Mouse (Mus musculus): ENCODE measurements at regions not wholly inside any gene's neighbourhood (a gene's known extent, or its start where the extent isn't known, plus 50 kb on each side); places are given as distances from the start of the nearest gene placed in this dataset.

- Histone ChIP-seq H3K4me3 (no peak overlapping the region), H3K27ac (0 out of 2 replicates have a peak overlapping the region, but pooled peaks have one; percentile 37), H3K27me3 (ENCODE audit: low read depth, poor library complexity, severe bottlenecking) (no peaks in the 10 kb centered on the region), H3K36me3 (no peaks in the 10 kb centered on the region), H3K4me1 (peaks cover 69% of the 10 kb centered on the region), H3K9me3 (replicated peaks) (no peaks in the 10 kb centered on the region)
- no peak for DNase-seq (ENCODE audit: low spot score)
- whole genome bisulfite sequencing, result 85% methylated on average over 7 of the region's 7 CpGs
These were observed 110.1 kb downstream of the Tomm20 start for GRCm38 (mm10) chr8:126835554-126835953.

- Histone ChIP-seq H3K4me1 (peaks cover 66% of the 10 kb centered on the region), H3K36me3 (no peaks in the 10 kb centered on the region), H3K27ac (peak overlapping the region; percentile 78), H3K9me3 (replicated peaks) (no peaks in the 10 kb centered on the region), H3K4me3 (no peak overlapping the region), H3K27me3 (ENCODE audit: low read depth, poor library complexity, severe bottlenecking) (no peaks in the 10 kb centered on the region)
- no peak for DNase-seq (ENCODE audit: low spot score)
- whole genome bisulfite sequencing, result 60% methylated on average over 19 of the region's 19 CpGs
These were observed 111.9 kb downstream of the Tomm20 start for GRCm38 (mm10) chr8:126833471-126834453.

GRCm38 (mm10) chr8:126833006-126833405 is 112.6 kb downstream of the Tomm20 start:
- Histone ChIP-seq H3K4me1 (peaks cover 62% of the 10 kb centered on the region), H3K27me3 (ENCODE audit: low read depth, poor library complexity, severe bottlenecking) (no peaks in the 10 kb centered on the region), H3K27ac (peak overlapping the region; percentile 78), H3K9me3 (replicated peaks) (no peaks in the 10 kb centered on the region), H3K36me3 (no peaks in the 10 kb centered on the region), H3K4me3 (no peak overlapping the region)
- DNase-seq (ENCODE audit: low spot score), result no peak
- WGBS, result 65% methylated on average over 5 of the region's 5 CpGs

- DNase-seq (ENCODE audit: low spot score), result no peak
- WGBS, result 75% methylated on average over 12 of the region's 12 CpGs
- no peaks in the 10 kb centered on the region for H3K36me3 ChIP-seq
- peak overlapping the region; percentile 78 for H3K27ac ChIP-seq
- no peak overlapping the region for H3K4me3 ChIP-seq
- peaks cover 62% of the 10 kb centered on the region for H3K4me1 ChIP-seq
- no peaks in the 10 kb centered on the region for H3K9me3 ChIP-seq (replicated peaks)
- H3K27me3 ChIP-seq (ENCODE audit: low read depth, poor library complexity, severe bottlenecking), result no peaks in the 10 kb centered on the region
These were observed 113.3 kb downstream of the Tomm20 start for GRCm38 (mm10) chr8:126832163-126832978.

GRCm38 (mm10) chr8:126831312-126832162 is 114.1 kb downstream of the Tomm20 start:
- Histone ChIP-seq H3K27ac (peak overlapping the region; percentile 78; the same call in 1 of the 2 replicates), H3K9me3 (replicated peaks) (no peaks in the 10 kb centered on the region), H3K27me3 (ENCODE audit: low read depth, poor library complexity, severe bottlenecking) (no peaks in the 10 kb centered on the region), H3K4me3 (no peak overlapping the region), H3K4me1 (peaks cover 67% of the 10 kb centered on the region), H3K36me3 (no peaks in the 10 kb centered on the region)
- no peak for DNase-seq (ENCODE audit: low spot score)
- 90% methylated on average over 16 of the region's 16 CpGs for WGBS

- Histone ChIP-seq H3K4me1 (peaks cover 70% of the 10 kb centered on the region), H3K36me3 (no peaks in the 10 kb centered on the region), H3K4me3 (no peak overlapping the region), H3K27ac (peak overlapping the region; percentile 62; the same call in 1 of the 2 replicates), H3K9me3 (replicated peaks) (no peaks in the 10 kb centered on the region), H3K27me3 (ENCODE audit: low read depth, poor library complexity, severe bottlenecking) (no peaks in the 10 kb centered on the region)
- WGBS, result 82% methylated on average over 5 of the region's 5 CpGs
- DNase-seq (ENCODE audit: low spot score), result no peak
These were observed 115.5 kb downstream of the Tomm20 start for GRCm38 (mm10) chr8:126830242-126830530.

- Histone ChIP-seq H3K4me1 (peaks cover 75% of the 10 kb centered on the region), H3K9me3 (replicated peaks) (no peaks in the 10 kb centered on the region), H3K4me3 (no peak overlapping the region), H3K27me3 (ENCODE audit: low read depth, poor library complexity, severe bottlenecking) (no peaks in the 10 kb centered on the region), H3K27ac (peak overlapping the region; percentile 62; the same call in 1 of the 2 replicates), H3K36me3 (no peaks in the 10 kb centered on the region)
- no peak for DNase-seq (ENCODE audit: low spot score)
- WGBS, result 88% methylated on average over 17 of the region's 17 CpGs
These were observed 116.0 kb downstream of the Tomm20 start for GRCm38 (mm10) chr8:126829376-126830241.

- 73% methylated on average over 6 of the region's 6 CpGs for WGBS
These were observed 117.8 kb downstream of the Tomm20 start for GRCm38 (mm10) chr8:126827681-126828383.

GRCm38 (mm10) chr8:126826328-126827285 is 119.0 kb downstream of the Tomm20 start:
- H3K4me3 ChIP-seq, result peak overlapping the region; percentile 23; the same call in 1 of the 2 replicates
- no peaks in the 10 kb centered on the region for H3K9me3 ChIP-seq (replicated peaks)
- DNase-seq (ENCODE audit: low spot score), result peak; percentile 91
- H3K27ac ChIP-seq, result peak overlapping the region; percentile 97
- H3K36me3 ChIP-seq, result no peaks in the 10 kb centered on the region
- no peaks in the 10 kb centered on the region for H3K27me3 ChIP-seq (ENCODE audit: low read depth, poor library complexity, severe bottlenecking)
- H3K4me1 ChIP-seq, result peaks cover 57% of the 10 kb centered on the region
- 4% methylated on average over 11 of the region's 11 CpGs for WGBS

More at GRCm38 (mm10) chr8:126827681-126828383, 117.8 kb downstream of the Tomm20 start:
- Histone ChIP-seq H3K27me3 (ENCODE audit: low read depth, poor library complexity, severe bottlenecking) (no peaks in the 10 kb centered on the region), H3K4me1 (peaks cover 68% of the 10 kb centered on the region), H3K4me3 (no peak overlapping the region), H3K27ac (peak overlapping the region; percentile 97), H3K36me3 (no peaks in the 10 kb centered on the region), H3K9me3 (replicated peaks) (no peaks in the 10 kb centered on the region)
- no peak for DNase-seq (ENCODE audit: low spot score)

GRCm38 (mm10) chr8:126825877-126826276 is 119.8 kb downstream of the Tomm20 start:
- Histone ChIP-seq H3K4me3 (peak overlapping the region; percentile 23; the same call in 1 of the 2 replicates), H3K36me3 (no peaks in the 10 kb centered on the region), H3K27ac (peak overlapping the region; percentile 97), H3K4me1 (peaks cover 61% of the 10 kb centered on the region), H3K9me3 (replicated peaks) (no peaks in the 10 kb centered on the region), H3K27me3 (ENCODE audit: low read depth, poor library complexity, severe bottlenecking) (no peaks in the 10 kb centered on the region)
- peak; percentile 76 for DNase-seq (ENCODE audit: low spot score)
- 15% methylated on average over 3 of the region's 3 CpGs for WGBS
